Mouse (Mus musculus) kidney, adult 2 months (tissue): Measurements from ENCODE around the gene Ntn3.

Source experiments
- CTCF ChIP-seq: fragments of 200-500 bp; conservative IDR thresholded peaks from 2 replicates; pipeline ENCODE4 v1.5.1; 2011; ENCODE audit warnings: low read depth, mild to moderate bottlenecking, control low read depth, low read length, moderate library complexity, mixed read lengths; ENCODE audit not compliant: insufficient read depth, insufficient read length
- POLR2A ChIP-seq: fragments of 200-500 bp; IDR thresholded peaks from one replicate; pipeline ENCODE4 v1.6.1; 2011; ENCODE audit warnings: low read depth, low read length, control low read depth

DNA sequence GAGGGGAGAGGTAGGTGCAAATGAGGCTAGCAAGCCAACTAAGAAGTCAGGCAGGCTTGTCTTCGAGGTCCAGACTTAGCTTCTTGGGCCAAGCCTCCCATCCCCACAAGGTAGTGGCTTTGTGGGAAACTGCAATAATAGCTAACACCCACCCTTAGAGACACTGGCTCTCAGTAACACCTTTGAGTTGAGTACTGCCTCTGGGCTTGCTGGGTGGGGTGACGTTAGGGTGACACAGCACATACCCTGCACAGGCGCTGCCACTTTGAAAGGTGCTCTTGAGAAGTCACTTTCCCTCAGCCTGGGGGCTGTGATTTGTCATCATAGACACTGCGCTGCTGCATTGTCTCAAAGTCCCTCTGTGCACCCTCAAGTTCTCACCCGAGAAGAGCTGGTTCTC is 15.6 kb downstream of the Ntn3 start:
- TF ChIP-seq CTCF (no peak), POLR2A (no peak)
